Mouse (Mus musculus) inflammation-experienced regulatory T-cells, adult 6 months (primary cell): ENCODE results near the gene Man1c1. TPM values are rescaled to one million over a fixed set of nuclear protein-coding genes. Genes with fewer than 3 reads are reported as not detected.
A peak's percentile ranks its signal among the peaks of the same experiment; 100 is the strongest.

Source experiments
- ATAC-seq: one replicate; pipeline ENCODE4 v1.8.0; 2017
- polyA plus RNA-seq, 3 experiments: library from polyadenylated mRNA; unstranded; fragments of 100-300 nt; shearing (Covaris generic); gene quantifications; one replicate each; pipeline ENCODE4 v1.2.1; 2017

Man1c1 gene
- polyA plus RNA-seq, 3 experiments from 2014 or later: 0.90 to 1.9 (median 1.1) TPM

- no peak for ATAC-seq
These were observed 157.0 kb downstream of the Man1c1 start for GRCm38 (mm10) chr4:134546814-134547705.

DNA sequence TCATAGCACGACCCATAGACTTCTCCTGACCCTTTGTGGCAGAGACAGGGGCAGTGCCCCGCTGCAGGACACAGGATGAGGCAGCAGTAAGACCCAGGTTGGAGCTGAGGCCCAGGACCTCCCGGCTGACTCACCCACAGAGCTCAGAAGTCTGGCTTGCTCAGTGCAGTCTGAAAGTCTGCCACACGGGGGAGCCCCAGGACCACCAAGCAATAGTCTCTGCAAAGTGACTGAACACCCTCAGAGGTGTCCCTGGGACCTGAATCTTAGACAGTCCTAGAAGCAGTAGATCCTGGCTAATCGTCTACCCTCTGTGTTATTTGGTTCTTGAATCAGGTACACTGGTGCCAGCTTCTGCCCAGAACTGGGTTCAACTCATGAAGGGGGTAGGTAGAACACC is 160.8 kb downstream of the Man1c1 start:
- peak; percentile 83 for ATAC-seq

DNA sequence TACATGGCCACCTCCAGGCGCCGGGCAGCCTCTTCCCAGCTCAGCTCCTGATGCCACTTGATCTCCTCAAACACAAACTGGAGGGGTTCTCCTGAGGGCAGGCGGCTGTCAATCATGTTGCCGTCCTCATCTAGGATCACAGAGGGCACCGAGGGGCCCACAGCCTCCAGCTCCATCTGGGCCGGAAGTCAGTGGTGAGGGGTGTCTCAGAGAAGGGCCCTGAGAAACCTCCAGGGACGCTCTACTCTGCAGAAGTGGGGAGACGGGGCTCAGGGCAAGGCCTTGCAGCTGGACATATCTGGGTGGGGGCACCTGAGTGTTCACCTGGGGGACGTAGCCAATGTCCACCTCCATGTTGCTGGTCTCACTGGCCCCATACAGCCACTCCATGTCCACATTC is 161.4 kb downstream of the Man1c1 start:
- ATAC-seq: no peak

DNA sequence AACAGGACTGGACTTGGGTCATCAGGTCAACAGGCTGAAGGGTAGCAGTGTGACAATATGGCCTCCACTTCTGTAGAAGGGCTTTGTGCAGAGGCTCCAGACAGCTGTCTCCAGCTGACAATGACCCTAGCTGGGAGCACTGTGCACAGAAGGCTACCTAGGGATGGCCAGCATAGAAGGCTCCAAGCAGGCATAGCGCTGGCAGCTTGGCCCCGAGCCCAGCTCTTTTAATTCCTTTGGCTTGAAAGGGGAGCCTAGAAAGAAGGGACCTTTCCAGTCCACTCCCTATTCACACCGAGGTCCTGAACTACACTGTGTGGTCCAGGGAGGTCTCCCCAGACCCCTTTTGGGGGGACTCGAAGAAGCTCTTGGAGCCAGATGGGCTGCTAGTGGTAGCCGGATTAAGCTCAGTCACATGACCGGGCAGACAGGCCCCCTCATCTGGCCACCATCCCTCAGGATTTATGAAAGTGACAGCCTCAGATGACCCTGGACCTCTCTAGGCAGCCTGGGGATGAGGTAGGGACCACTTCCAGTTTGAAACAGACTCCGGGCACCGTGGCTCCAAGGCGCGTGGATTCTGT is 165.0 kb downstream of the Man1c1 start:
- no peak for ATAC-seq

DNA sequence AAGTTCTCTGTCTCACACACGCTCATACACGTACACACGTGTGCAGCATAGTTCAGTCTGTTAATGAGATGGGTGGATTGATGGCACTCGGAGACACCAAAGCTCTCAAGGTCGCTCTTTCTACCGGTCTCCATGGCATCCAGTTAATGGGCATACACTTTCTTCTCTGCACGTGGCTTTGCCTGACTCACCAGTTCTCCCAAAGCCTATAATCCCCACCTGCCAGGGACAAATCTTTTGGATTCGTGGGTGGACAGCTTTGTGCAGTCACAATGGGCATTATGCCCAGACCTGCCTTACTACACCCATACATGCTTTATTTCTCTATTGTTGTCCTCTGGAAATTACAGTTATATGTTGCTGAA is 168.3 kb downstream of the Man1c1 start:
- ATAC-seq: peak; percentile 16

- ATAC-seq: peak; percentile 93
These were observed 168.9 kb downstream of the Man1c1 start, which contains the start of gene Mtfr1l for GRCm38 (mm10) chr4:134534932-134535786. TSS of gene Mtfr1l (minus strand) at chr4:134535387.

DNA sequence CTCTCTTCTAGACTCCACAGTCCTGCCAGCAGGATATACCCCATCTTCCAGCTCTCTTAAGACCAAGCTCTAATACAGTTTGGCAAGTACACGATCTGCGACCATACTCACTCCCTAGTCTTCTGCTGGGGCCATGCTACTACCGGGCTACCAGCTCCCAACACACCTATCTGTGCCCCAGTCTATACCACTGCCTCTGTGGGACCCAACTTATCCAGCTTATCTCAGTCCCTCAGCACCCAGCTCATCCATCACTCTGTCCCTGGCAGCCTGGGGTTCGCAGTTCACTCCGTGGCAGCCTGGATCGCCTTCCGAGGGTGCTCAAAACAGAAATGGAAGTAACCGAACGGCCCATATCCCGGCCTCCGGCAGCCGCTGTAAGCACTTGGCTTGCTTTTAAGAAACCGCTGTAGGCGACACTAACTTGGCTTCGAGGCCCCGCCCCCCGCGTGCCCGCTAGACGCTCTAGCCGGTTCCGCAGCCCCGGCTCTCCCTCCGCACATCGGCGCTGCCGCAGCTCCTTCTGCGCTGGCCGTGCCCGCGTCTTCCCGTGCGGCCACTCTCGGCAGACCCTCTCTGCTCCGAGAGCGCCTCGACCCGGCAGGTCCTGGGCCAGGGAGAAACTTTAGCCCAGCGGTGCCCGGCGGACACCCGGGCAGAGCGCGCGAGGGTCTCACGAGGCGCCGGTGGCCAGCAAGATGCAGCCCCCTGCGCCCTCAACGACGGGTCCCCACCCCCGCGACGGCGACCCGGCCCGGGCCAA is 169.8 kb downstream of the Man1c1 start:
- ATAC-seq: peak; percentile 69

DNA sequence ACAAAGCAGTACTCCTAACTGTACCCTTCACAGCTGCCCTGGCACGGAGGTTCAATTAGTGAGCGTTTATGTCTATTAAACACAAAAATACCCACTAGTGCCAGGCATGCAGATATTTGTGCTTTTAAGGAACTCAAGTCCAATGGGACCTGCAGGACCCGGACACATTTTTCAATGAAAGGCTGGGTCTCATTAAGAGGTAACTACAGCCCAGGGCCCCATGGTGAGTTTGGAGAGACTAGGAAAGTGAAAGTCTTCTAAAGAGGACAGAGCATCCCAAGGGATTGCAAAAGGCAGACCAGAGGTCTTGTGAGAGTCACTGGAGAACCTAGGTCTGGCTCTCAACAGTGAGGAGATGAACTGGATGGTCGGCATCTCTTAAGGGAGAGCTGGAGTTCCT is 170.7 kb downstream of the Man1c1 start:
- no peak for ATAC-seq

DNA sequence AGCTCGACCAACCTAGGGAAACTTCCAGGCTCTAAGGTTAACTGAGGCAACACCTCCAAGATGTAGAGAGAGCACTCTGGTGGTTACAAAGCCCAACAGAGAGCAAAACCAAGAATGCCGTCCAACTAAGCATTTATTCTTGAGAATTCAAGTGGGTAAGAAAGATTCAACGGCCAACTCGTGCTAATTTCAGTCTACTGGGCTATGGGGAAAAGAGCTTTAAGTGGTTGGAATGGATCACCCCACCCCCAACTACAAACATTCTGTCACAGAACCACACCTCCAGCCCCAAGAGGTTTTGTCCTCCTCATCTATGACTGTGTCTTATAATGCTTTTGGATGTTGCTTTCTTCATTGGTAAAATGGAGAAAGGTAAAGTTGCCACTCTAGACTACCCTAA is 171.2 kb downstream of the Man1c1 start:
- no peak for ATAC-seq

DNA sequence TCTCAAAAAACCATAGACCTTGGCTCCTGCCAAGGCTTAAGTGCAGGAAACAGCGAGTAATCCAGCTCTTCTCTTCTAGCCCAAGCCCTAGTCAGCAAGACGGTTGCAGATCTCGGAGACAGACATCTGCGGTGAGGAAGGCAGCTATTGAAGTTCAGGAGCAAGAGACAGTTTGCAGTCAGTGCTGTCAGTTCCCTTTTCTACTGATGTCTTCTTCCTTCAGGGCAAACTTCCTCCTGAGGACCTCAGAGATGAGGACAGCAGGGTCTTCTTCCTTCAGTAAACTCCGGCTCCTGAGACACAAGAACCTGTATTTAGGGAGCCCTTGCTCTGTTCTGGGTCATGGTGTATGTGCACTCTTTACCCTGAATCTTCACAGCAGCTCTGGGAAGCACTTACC is 177.9 kb downstream of the Man1c1 start:
- ATAC-seq: no peak

DNA sequence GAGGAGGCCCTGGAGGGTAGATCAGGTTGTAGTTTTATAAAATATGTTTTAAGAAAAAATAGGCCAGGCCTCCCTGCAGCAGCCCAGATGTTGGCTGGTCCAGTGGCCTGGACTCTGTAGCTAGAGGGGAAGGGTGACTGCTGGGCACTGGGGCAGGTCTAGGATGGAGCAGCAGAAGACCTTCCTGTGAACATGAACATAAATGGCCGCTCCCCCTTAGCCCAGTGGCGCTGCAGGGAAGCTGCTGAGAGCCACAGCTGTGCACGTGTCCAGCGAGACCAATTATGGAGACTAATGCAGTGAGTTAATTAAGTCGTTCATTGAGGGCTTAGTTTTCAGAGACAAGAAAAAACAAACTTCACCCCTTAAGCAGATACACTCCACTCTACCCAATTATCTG is 178.3 kb downstream of the Man1c1 start:
- no peak for ATAC-seq

DNA sequence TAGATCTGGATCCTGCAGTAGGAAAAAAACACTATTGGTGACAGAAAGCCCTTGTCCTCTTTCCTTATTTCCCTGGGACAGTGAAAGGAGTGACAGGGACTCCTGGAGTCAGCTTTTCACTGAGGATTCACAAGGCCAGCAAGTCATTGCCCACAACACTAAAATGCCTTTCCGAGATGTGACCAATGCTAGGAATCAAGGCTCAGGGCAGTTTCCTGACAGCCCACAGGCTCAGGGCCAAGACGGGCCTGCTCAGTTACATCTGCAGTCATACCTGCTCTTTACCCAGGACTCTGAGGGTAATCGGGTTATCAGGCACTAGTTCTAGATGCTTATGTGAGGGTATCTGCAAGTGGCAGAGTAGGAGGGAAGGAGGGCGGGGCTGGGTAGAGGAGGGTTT is 180.6 kb downstream of the Man1c1 start:
- no peak for ATAC-seq

GRCm38 (mm10) chr4:134519281-134519680 is 184.8 kb downstream of the Man1c1 start:
- ATAC-seq: no peak

GRCm38 (mm10) chr4:134518541-134518940 is 185.5 kb downstream of the Man1c1 start:
- no peak for ATAC-seq

DNA sequence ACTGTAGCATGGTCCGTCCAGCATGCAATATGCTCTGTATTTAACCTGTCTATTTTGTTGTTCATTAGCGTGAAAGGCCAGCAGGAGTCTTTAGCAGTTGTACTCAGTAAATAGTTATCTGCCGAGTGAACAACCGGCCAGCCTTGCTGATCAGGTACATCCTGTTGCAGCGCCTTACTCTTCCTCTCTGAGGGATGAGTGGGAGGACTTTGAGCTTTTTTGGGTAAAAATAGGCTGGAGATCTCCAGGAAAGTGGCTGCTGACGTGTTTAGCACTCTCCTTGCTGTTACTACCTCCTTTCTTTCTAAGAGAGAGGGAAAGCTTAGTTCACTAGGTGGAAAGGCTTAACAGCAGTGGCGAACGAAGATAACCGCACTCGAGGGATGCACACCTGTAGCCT is 186.4 kb downstream of the Man1c1 start:
- ATAC-seq: no peak

- ATAC-seq: no peak
These were observed 187.1 kb downstream of the Man1c1 start for GRCm38 (mm10) chr4:134516981-134517380.

GRCm38 (mm10) chr4:134515614-134516013 is 188.5 kb downstream of the Man1c1 start:
- no peak for ATAC-seq

GRCm38 (mm10) chr4:134514309-134514930 is 189.7 kb downstream of the Man1c1 start:
- no peak for ATAC-seq

- no peak for ATAC-seq
These were observed 191.3 kb downstream of the Man1c1 start for GRCm38 (mm10) chr4:134512798-134513197.

DNA sequence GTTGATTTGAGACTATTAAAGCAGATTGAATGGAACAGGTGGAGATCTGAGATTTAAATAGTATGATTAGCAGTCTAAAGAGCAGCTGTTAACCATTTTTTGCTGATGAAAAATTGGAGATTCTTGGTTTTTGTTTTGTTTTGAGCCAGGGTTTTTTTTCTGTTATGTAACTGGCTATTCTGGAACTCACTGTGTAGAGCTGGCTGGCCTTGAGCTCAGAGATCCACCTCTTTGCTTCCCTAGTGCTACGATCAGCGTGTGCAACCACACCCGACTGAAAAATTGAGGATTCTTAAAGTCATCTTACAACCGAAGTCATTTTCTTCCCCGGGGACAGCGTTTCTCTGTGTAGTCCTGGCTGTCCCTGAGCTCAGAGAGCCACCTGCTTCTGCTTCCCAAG is 192.4 kb downstream of the Man1c1 start:
- ATAC-seq: no peak
